Mouse (Mus musculus): ENCODE results near the gene Aak1.

DNA sequence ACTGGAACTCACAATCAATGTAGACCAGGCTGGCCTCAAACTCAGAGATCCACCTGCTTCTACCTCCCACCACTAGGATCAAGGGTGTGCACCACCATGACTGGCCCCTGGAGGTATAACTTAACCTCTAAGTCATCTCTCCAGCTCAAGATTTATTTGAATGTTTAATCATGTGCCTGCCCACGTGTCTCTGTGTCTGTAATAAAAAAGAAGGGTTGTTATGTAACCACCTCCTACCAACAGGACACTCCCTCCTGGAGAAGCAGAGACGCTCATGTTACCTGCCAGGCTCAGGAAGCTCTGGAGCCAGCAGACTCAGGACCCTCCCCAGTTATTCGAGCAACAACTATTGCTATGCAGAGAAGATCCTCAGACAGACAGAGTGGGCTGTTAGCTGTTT is 7.4 kb upstream of the Aak1 start:
- TF ChIP-seq CTCF (IDR thresholded peaks at IDR 0.05; ENCODE audit: low read depth) (no peak), EP300 (IDR thresholded peaks at IDR 0.05; ENCODE audit: low read depth) (no peak)

All from liver, postnatal 0 days (tissue).